Mouse (Mus musculus) neural tube, postnatal 0 days (tissue): ENCODE measurements around the gene Sec61g. TPM values are rescaled to one million over a fixed set of nuclear protein-coding genes. Genes with fewer than 3 reads are reported as not detected.

Source experiments
- polyA plus RNA-seq: library from polyadenylated mRNA; unstranded; fragments of >200 nt; fragmentation: Nextera tagmentation; extraction: Ambion mirVana; gene quantifications from 2 replicates; pipeline ENCODE4 v1.2.1, GENCODE M21; 2015

Sec61g gene
- polyA plus RNA-seq = 33.0 and 35.5 TPM in 2 replicates

DNA sequence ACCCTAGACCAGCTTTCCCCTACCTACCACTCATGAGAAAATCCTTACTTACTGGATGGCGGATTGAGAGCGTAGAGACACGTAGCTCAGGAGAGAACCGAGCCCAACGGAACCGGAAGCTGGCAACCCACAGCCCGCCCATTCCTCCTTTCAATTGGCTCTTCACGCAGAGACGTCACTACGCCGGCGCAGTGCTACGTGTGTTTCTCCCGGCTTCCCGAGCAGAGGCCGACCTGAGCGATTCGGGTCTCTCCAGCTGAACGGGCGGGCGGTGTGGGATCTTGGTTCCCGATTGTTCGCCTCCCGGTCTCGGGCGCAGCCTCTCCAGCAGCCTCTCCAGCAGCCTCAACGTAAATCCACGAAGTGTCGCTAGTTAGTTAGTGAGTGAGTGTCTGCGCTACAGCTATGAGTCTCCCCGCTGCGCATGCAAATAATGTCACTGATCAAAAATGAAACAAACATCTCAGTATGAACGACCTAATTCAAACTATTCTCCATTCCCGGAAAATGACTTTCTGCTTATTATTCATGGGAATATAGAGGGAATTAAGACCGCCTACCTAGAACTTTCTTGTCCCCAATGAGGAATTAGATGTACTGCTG lies at the start of gene Sec61g:
Gene Sec61g (minus strand): TSS at position 433 of the 603 bp plus-strand sequence.

Other genes starting within 250 kb of the Sec61g start
- gene Egfr, start 243.7 kb upstream of the Sec61g start, polyA plus RNA-seq = 4.3 and 4.8 TPM in 2 replicates